Mouse (Mus musculus): ENCODE data around the gene Atrn.

DNA sequence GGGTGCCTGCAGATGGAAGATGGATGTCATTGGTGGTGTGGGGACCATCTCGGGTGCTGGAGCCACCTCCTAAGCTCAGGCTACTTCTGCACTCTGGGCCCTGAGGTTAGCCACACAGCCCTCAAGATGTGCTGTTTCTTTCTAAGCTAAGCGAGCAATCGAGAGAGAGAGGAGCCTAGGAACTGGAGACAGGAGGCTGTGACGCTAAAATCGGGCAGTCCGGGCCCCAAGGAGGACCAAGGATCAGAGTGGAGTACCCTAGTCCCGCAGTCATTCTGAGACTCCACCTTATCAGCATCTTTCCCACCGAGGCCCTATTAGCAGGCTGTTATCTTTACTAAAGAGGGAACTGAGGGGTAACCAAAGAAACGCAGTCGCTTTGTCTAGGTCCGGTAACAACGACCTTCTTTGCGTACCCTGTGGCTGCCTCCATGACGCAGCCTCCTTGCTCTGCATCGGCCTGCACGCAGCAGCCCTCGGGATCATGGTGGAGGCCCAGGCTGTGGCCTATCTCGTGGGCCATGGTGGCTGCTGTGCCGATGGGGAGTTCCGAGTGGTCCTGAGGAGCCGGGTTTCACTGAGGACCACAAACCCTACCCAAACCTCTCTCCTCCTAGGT is 148.5 kb downstream of the Atrn start:
- TF ChIP-seq CTCF (conservative IDR thresholded peaks at IDR 0.05; ENCODE audit: insufficient read depth, insufficient read length, low read depth, low read length) (no peak), POLR2A (IDR thresholded peaks at IDR 0.05; ENCODE audit: low read depth, low read length) (no peak)
